Mouse (Mus musculus): ENCODE measurements around the gene Lhfpl3. TPM values are rescaled to one million over a fixed set of nuclear protein-coding genes. Genes with fewer than 3 reads are reported as not detected.

Gene Lhfpl3
- polyA plus RNA-seq, 1 experiment from 2014 or later, result 1.1 TPM

GRCm38 (mm10) chr5:23126851-23127250 is 381.0 kb downstream of the Lhfpl3 start:
- DNase-seq (ENCODE audit: low spot score), result no peak
- H3K9ac ChIP-seq (ENCODE audit: low read depth, low read length), result no peak overlapping the region
- no peaks in the 10 kb centered on the region for H3K9me3 ChIP-seq (ENCODE audit: control insufficient read depth, low read length)
- 52% methylated on average over 2 of the region's 2 CpGs for WGBS
- no peaks in the 10 kb centered on the region for H3K27me3 ChIP-seq (ENCODE audit: control insufficient read depth, insufficient read depth, low read length)
- H3K4me3 ChIP-seq (ENCODE audit: low read depth, low read length), result no peak overlapping the region
- no peaks in the 10 kb centered on the region for H3K36me3 ChIP-seq (ENCODE audit: control insufficient read depth, insufficient read depth, low read length)
- no peak overlapping the region for H3K27ac ChIP-seq (ENCODE audit: low read depth, low read length)
- ATAC-seq (ENCODE audit: low FRiP score), result no peak
- H3K4me1 ChIP-seq (replicated peaks; ENCODE audit: control insufficient read depth, insufficient read depth, low read length), result no peaks in the 10 kb centered on the region
- H3K4me2 ChIP-seq (replicated peaks; ENCODE audit: low read depth, low read length), result no peak overlapping the region

- DNase-seq (ENCODE audit: low spot score), result peak; percentile 2
- H3K4me3 ChIP-seq (ENCODE audit: low read depth, low read length), result no peak overlapping the region
- no peaks in the 10 kb centered on the region for H3K27me3 ChIP-seq (ENCODE audit: control insufficient read depth, insufficient read depth, low read length)
- no peaks in the 10 kb centered on the region for H3K4me1 ChIP-seq (replicated peaks; ENCODE audit: control insufficient read depth, insufficient read depth, low read length)
- H3K9me3 ChIP-seq (ENCODE audit: control insufficient read depth, low read length), result no peaks in the 10 kb centered on the region
- H3K36me3 ChIP-seq (ENCODE audit: control insufficient read depth, insufficient read depth, low read length), result no peaks in the 10 kb centered on the region
- no peak overlapping the region; the same call in 1 of the 2 replicates for H3K27ac ChIP-seq (ENCODE audit: low read depth, low read length)
- WGBS, result 78% methylated on average over 9 of the region's 9 CpGs
- no peak overlapping the region for H3K9ac ChIP-seq (ENCODE audit: low read depth, low read length)
- no peak overlapping the region for H3K4me2 ChIP-seq (replicated peaks; ENCODE audit: low read depth, low read length)
- ATAC-seq (ENCODE audit: low FRiP score), result no peak
Measured at GRCm38 (mm10) chr5:23140183-23140921, 394.5 kb downstream of the Lhfpl3 start.

- WGBS, result 83% methylated on average over 4 of the region's 4 CpGs
- H3K4me1 ChIP-seq (replicated peaks; ENCODE audit: control insufficient read depth, insufficient read depth, low read length), result no peaks in the 10 kb centered on the region
- H3K9ac ChIP-seq (ENCODE audit: low read depth, low read length), result no peak overlapping the region
- H3K27me3 ChIP-seq (ENCODE audit: control insufficient read depth, insufficient read depth, low read length), result no peaks in the 10 kb centered on the region
- ATAC-seq (ENCODE audit: low FRiP score) (no peak), DNase-seq (ENCODE audit: low spot score) (no peak)
- no peak overlapping the region for H3K4me3 ChIP-seq (ENCODE audit: low read depth, low read length)
- H3K36me3 ChIP-seq (ENCODE audit: control insufficient read depth, insufficient read depth, low read length), result no peaks in the 10 kb centered on the region
- H3K9me3 ChIP-seq (ENCODE audit: control insufficient read depth, low read length), result no peaks in the 10 kb centered on the region
- H3K27ac ChIP-seq (ENCODE audit: low read depth, low read length), result no peak overlapping the region
- H3K4me2 ChIP-seq (replicated peaks; ENCODE audit: low read depth, low read length), result no peak overlapping the region
Measured at GRCm38 (mm10) chr5:23153210-23153609, 407.4 kb downstream of the Lhfpl3 start.

- DNase-seq (ENCODE audit: low spot score) (peak; percentile 7), ATAC-seq (ENCODE audit: low FRiP score) (no peak)
- 89% methylated on average over 1 of the region's 1 CpGs for WGBS
- Histone ChIP-seq H3K27me3 (ENCODE audit: control insufficient read depth, insufficient read depth, low read length) (no peaks in the 10 kb centered on the region), H3K27ac (ENCODE audit: low read depth, low read length) (no peak overlapping the region), H3K9ac (ENCODE audit: low read depth, low read length) (no peak overlapping the region), H3K36me3 (ENCODE audit: control insufficient read depth, insufficient read depth, low read length) (no peaks in the 10 kb centered on the region), H3K9me3 (ENCODE audit: control insufficient read depth, low read length) (no peaks in the 10 kb centered on the region), H3K4me1 (replicated peaks; ENCODE audit: control insufficient read depth, insufficient read depth, low read length) (no peaks in the 10 kb centered on the region), H3K4me3 (ENCODE audit: low read depth, low read length) (no peak overlapping the region), H3K4me2 (replicated peaks; ENCODE audit: low read depth, low read length) (no peak overlapping the region)
Measured at GRCm38 (mm10) chr5:23154439-23154838, 408.6 kb downstream of the Lhfpl3 start.

- Histone ChIP-seq H3K27ac (ENCODE audit: low read depth, low read length) (no peak overlapping the region), H3K4me1 (replicated peaks; ENCODE audit: control insufficient read depth, insufficient read depth, low read length) (no peaks in the 10 kb centered on the region), H3K9ac (ENCODE audit: low read depth, low read length) (no peak overlapping the region), H3K27me3 (ENCODE audit: control insufficient read depth, insufficient read depth, low read length) (no peaks in the 10 kb centered on the region), H3K9me3 (ENCODE audit: control insufficient read depth, low read length) (no peaks in the 10 kb centered on the region), H3K4me3 (ENCODE audit: low read depth, low read length) (no peak overlapping the region), H3K36me3 (ENCODE audit: control insufficient read depth, insufficient read depth, low read length) (no peaks in the 10 kb centered on the region), H3K4me2 (replicated peaks; ENCODE audit: low read depth, low read length) (no peak overlapping the region)
- WGBS, result 13% methylated on average over 6 of the region's 6 CpGs
- DNase-seq (ENCODE audit: low spot score) (peak; percentile 21), ATAC-seq (ENCODE audit: low FRiP score) (peak; percentile 75)
Measured at GRCm38 (mm10) chr5:23165947-23166350, 420.1 kb downstream of the Lhfpl3 start.

GRCm38 (mm10) chr5:23166658-23167057 is 420.8 kb downstream of the Lhfpl3 start:
- DNase-seq (ENCODE audit: low spot score), result no peak
- no peak overlapping the region for H3K4me3 ChIP-seq (ENCODE audit: low read depth, low read length)
- no peak overlapping the region for H3K9ac ChIP-seq (ENCODE audit: low read depth, low read length)
- WGBS, result 85% methylated on average over 1 of the region's 1 CpGs
- no peak for ATAC-seq (ENCODE audit: low FRiP score)
- H3K27me3 ChIP-seq (ENCODE audit: control insufficient read depth, insufficient read depth, low read length), result no peaks in the 10 kb centered on the region
- no peaks in the 10 kb centered on the region for H3K9me3 ChIP-seq (ENCODE audit: control insufficient read depth, low read length)
- no peak overlapping the region for H3K27ac ChIP-seq (ENCODE audit: low read depth, low read length)
- H3K4me1 ChIP-seq (replicated peaks; ENCODE audit: control insufficient read depth, insufficient read depth, low read length), result no peaks in the 10 kb centered on the region
- H3K4me2 ChIP-seq (replicated peaks; ENCODE audit: low read depth, low read length), result no peak overlapping the region
- H3K36me3 ChIP-seq (ENCODE audit: control insufficient read depth, insufficient read depth, low read length), result no peaks in the 10 kb centered on the region

- Histone ChIP-seq H3K4me2 (replicated peaks; ENCODE audit: low read depth, low read length) (no peak overlapping the region), H3K36me3 (ENCODE audit: control insufficient read depth, insufficient read depth, low read length) (no peaks in the 10 kb centered on the region), H3K27ac (ENCODE audit: low read depth, low read length) (no peak overlapping the region), H3K4me1 (replicated peaks; ENCODE audit: control insufficient read depth, insufficient read depth, low read length) (no peaks in the 10 kb centered on the region), H3K9ac (ENCODE audit: low read depth, low read length) (no peak overlapping the region), H3K4me3 (ENCODE audit: low read depth, low read length) (no peak overlapping the region), H3K9me3 (ENCODE audit: control insufficient read depth, low read length) (no peaks in the 10 kb centered on the region), H3K27me3 (ENCODE audit: control insufficient read depth, insufficient read depth, low read length) (no peaks in the 10 kb centered on the region)
- ATAC-seq (ENCODE audit: low FRiP score), result no peak
- 85% methylated on average over 6 of the region's 6 CpGs for WGBS
- DNase-seq (ENCODE audit: low spot score), result no peak
Measured at GRCm38 (mm10) chr5:23189633-23190032, 443.8 kb downstream of the Lhfpl3 start.

- no peaks in the 10 kb centered on the region for H3K4me1 ChIP-seq (replicated peaks; ENCODE audit: control insufficient read depth, insufficient read depth, low read length)
- 83% methylated on average over 4 of the region's 4 CpGs for WGBS
- no peaks in the 10 kb centered on the region for H3K9me3 ChIP-seq (ENCODE audit: control insufficient read depth, low read length)
- H3K27me3 ChIP-seq (ENCODE audit: control insufficient read depth, insufficient read depth, low read length), result no peaks in the 10 kb centered on the region
- H3K9ac ChIP-seq (ENCODE audit: low read depth, low read length), result no peak overlapping the region
- H3K27ac ChIP-seq (ENCODE audit: low read depth, low read length), result no peak overlapping the region
- no peak overlapping the region for H3K4me3 ChIP-seq (ENCODE audit: low read depth, low read length)
- ATAC-seq (ENCODE audit: low FRiP score), result no peak
- no peaks in the 10 kb centered on the region for H3K36me3 ChIP-seq (ENCODE audit: control insufficient read depth, insufficient read depth, low read length)
- H3K4me2 ChIP-seq (replicated peaks; ENCODE audit: low read depth, low read length), result no peak overlapping the region
- DNase-seq (ENCODE audit: low spot score), result no peak
Measured at GRCm38 (mm10) chr5:23196879-23197278, 451.0 kb downstream of the Lhfpl3 start.

GRCm38 (mm10) chr5:23213086-23213485 is 467.2 kb downstream of the Lhfpl3 start:
- no peaks in the 10 kb centered on the region for H3K27me3 ChIP-seq (ENCODE audit: control insufficient read depth, insufficient read depth, low read length)
- no peaks in the 10 kb centered on the region for H3K4me1 ChIP-seq (replicated peaks; ENCODE audit: control insufficient read depth, insufficient read depth, low read length)
- no peaks in the 10 kb centered on the region for H3K9me3 ChIP-seq (ENCODE audit: control insufficient read depth, low read length)
- H3K27ac ChIP-seq (ENCODE audit: low read depth, low read length), result no peak overlapping the region
- H3K4me3 ChIP-seq (ENCODE audit: low read depth, low read length), result no peak overlapping the region
- no peak overlapping the region for H3K4me2 ChIP-seq (replicated peaks; ENCODE audit: low read depth, low read length)
- no peak for DNase-seq (ENCODE audit: low spot score)
- H3K9ac ChIP-seq (ENCODE audit: low read depth, low read length), result no peak overlapping the region
- WGBS, result 78% methylated on average over 5 of the region's 5 CpGs
- ATAC-seq (ENCODE audit: low FRiP score), result no peak
- H3K36me3 ChIP-seq (ENCODE audit: control insufficient read depth, insufficient read depth, low read length), result no peaks in the 10 kb centered on the region
